Mouse (Mus musculus) layer of hippocampus, adult 9-10 months (tissue): ENCODE data around the gene Bloc1s3.
"Not testable (repeated sequence)": the region's sequence is repeated elsewhere in the genome, so short reads cannot be mapped to it uniquely, and the experiment has no call there.

Experiments used
- DNase-seq: peaks from one replicate; pipeline ENCODE4 v3.0.0; 2022; ENCODE audit warnings: low spot score

Gene Bloc1s3

GRCm38 (mm10) chr7:19517652-19518365, 9.6 kb upstream of the Bloc1s3 start, which contains the start of gene Nkpd1:
Gene Nkpd1 (plus strand): TSS chr7:19517838.
- no peak for DNase-seq

DNA sequence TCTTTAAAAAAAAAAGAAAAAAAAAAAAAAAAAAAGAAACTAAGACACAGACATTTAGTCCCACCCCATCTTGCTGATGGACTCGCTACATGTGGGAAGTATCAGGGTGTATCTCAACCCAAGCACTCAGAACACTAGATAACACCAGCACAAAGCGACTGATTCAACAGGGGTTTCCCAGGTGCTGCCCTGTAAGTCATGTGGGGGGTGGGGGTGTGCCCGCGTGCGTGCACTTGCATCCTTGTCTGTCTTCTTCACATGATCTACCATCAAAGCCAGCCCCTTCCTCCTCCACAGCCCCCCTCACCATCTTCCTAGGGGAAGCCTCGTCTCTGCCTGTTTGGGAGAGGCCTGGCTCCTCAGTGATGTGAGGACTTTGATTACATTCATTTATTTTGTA, 4.2 kb upstream of the Bloc1s3 start:
- no peak for DNase-seq

DNA sequence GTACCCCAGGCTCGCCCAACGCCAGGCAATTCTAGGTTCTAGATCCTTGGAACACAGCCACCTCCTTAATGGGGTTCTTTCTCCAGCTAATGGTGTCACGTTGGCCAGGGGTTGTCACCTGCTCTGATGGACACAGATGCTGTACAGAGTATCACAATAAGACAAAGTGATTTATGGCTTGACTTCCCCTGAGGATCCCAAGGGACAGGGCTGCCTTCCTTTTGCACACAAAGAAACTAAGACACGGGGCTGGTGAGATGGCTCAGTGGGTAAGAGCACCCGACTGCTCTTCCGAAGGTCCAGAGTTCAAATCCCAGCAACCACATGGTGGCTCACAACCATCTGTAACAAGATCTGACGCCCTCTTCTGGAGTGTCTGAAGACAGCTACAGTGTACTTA, 3.8 kb upstream of the Bloc1s3 start:
- DNase-seq, result not testable (repeated sequence)

DNA sequence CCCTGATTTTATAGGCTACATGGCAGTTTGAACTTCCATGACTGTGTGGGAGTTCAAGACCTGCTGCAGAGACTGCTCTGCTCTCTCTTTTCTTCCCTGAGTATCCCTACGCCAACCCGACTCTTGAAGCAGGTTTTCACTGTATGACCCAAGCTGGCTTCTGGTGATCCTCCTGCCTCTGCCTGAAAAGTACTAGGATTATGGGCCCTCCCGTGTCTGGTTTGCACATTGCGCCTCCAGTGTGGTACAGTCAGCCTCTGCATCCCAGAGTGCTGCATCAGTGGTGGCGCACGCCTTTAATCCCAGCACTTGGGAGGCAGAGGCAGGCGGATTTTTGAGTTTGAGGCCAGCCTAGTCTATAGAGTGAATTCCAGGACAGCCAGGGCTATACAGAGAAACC, 1.6 kb upstream of the Bloc1s3 start:
- no peak for DNase-seq

- DNase-seq, result no peak
Observed at GRCm38 (mm10) chr7:19508924-19509568, 879 bp upstream of the Bloc1s3 start.

DNA sequence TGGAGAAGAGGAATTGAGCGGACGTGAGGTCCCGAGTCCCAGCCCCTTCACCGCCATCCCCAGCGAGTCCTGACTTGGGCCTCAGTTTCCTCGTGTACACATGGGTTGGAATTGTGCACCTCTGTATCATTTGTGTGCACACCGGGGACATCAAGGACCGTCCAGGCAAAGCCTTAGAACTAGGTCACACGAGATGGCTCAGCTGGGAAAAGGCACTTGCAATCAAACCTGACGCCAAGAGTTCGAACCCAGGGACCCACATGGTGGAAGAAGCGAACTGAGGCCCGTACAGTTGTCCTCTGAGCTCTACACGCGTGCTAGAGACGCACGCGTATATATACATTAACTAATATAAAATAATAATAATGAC, 570 bp downstream of the Bloc1s3 start:
- DNase-seq, result no peak

DNA sequence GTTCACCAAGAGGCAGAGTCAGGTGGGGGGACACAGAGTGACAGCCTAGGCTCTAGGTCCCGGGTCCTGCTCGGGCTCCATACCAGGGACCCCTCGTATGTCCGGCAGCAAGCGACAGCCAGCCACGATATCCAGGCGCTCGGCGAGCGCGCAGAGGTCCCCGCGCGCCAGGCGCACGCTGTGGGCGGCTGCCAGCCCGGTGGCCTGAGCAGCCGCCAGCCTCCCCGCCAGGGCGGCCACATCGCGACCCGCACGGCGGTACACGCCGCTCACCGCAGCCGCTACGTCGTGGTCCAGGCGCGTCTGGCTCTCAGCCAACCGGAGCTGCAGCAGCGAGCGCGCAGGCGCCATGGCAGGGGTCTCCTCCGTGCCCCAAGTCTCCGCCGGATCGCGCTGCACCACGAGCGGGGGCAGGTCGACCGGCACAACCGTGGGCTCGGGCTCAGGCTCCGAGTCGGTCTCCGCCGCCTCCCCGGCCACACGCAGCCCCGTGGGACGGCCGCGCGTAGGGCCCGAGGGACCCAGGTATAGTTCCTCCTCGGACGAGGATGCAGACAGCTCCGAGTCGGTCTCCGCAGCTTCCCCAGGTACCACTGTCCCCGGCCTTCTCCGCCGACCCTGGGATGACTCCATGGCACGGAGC, 1.1 kb downstream of the Bloc1s3 start:
- DNase-seq, result no peak

GRCm38 (mm10) chr7:19506326-19506725, 1.8 kb downstream of the Bloc1s3 start:
- no peak for DNase-seq

- no peak for DNase-seq
Observed at GRCm38 (mm10) chr7:19503481-19504068, 4.6 kb downstream of the Bloc1s3 start.

DNA sequence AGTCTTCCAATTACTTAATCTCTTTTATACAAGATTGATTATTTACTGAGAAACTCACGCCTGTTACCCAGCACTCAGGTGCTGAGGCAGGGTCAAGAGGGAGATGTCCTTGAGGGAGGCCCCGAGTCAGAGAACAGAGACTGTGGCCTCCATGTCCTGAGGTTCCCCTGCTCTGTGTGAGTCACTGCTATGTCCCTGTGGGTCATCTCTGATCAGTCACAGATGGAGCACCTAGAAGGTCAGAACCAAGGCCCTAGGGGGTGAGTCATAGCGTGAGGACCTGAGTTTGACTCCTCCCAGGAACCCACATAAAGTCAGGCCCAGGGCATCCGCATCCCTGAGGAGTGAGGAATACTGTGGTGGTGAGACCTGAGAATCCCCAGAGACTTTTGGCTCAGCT, 6.5 kb downstream of the Bloc1s3 start:
- no peak for DNase-seq

DNA sequence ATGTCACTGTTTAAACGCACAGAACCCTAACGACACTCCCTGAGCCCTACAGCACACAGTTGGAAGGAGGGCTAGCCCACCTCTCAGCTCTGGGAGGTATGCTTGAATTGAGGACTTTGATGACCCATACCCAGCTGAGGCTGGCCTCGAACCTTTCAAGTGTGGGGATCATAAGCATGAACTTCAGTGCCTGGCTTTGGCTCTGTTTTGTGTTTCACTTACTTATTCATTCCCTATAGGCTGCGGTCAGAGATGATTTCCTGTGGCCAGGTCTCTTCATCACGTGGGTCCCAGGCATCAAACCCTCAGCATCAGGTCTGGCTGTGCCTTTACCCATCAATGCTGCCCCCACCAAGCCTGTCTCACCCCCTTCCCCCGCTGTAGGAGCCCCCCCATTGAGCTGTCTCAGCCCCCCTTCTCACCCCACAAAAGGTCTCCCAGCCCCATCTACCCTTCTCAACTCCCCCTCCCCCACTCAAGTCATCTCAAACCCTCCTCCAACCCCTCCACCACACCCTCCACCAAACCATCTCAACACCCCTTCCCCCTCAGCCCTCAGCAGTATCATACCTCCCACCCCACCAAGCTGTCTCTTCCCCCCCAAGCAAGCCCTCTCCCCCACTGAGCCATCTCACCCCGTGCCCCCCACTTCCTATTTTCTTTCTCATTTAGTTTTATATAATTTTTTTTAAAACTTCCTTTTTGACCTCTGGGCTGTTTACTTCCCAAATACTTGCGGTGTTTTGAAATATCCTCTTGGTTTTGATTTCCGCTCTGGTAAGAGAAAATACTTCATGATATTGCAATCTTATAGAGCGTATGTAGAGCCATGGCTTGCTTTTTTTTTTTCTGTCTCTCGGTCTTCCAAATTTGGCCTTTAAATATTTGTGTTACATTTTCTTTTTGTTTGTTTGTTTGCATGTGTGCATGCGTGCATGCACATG, 7.5 kb downstream of the Bloc1s3 start:
- DNase-seq, result no peak

- DNase-seq, result no peak
Observed at GRCm38 (mm10) chr7:19498326-19498725, 9.8 kb downstream of the Bloc1s3 start.

- DNase-seq, result no peak
Observed at GRCm38 (mm10) chr7:19496214-19496555, 12.0 kb downstream of the Bloc1s3 start.

GRCm38 (mm10) chr7:19495521-19496213, 12.5 kb downstream of the Bloc1s3 start:
- DNase-seq, result no peak

GRCm38 (mm10) chr7:19494751-19495474, 13.3 kb downstream of the Bloc1s3 start:
- DNase-seq, result no peak

DNA sequence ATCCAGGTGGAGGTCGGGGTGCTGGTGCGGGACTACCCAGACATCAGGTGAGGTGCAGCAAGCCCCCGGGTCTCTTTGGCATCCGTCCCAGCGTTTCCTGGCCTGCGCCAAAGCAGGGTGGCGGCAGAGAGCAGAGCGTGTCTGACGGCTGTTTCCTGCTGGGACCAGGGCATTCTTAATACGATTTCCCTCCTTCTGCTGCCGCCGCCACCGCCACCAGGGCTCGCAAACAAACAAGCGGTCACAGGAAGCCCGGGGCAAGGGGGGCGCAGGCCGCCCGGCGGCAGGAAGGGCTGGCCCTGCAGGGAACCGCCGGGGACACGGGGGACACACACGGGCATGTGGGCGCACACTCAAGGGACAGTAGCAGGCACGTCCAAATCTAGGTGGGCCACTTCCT, 16.4 kb downstream of the Bloc1s3 start:
- DNase-seq, result no peak

- no peak for DNase-seq
Observed at GRCm38 (mm10) chr7:19489525-19489924, 18.6 kb downstream of the Bloc1s3 start.

DNA sequence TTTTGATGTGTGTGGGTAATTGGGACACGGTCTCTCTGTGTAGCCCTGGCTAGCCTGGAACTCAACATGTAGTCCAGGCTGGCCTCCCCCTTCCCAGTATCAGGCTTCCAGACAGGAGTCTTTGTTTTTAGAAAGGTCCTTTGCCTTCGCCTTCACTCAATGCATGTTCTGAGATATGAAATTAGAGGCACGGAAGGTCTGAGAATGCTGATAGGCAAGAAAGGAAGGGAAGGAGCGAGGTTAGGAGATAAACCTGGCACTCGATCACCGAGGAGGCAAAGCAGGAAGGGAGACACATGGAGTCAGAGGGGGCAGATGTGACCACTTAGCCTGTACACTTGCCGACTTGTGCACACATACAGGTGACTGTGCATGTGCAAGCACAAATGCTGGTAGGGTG, 21.6 kb downstream of the Bloc1s3 start:
- DNase-seq, result no peak

DNA sequence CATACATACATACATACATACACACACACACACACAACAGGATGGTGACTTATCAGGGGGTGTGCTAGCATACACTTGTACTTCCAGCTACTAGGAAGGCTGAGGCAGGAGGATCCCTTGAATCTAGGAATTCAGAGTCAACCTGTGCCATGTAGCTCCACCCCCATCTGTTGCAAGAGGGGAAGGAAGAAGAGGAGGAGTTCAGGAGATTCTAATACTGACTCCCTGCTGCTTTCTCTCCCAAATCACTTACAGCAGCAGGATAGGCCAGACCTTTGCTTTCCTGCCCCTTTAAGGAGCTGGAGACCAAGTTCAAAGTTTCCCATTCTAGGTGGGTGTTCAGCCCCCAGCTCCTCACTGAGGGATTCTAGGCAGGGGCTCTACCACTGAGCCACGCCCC, 22.7 kb downstream of the Bloc1s3 start:
- no peak for DNase-seq

DNA sequence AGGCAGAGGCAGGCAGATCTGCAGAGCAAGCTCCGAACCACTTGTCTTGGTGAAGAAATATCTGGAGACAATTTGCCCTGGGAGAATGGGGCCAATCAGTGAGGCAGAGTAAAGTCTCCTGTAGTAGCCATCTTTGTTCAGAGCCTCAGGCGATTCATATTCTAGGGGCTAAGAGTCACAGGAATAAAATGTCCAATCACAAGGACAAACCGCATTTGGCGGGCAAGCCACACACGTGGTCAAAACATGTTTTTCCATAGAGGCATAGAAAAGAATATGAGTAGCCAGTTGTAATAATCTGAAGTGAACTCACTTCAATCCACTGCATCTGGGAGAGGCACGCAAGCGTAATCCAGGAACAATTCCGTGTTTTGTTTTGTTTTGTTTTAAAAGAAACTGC, 24.9 kb downstream of the Bloc1s3 start:
- no peak for DNase-seq
